Mouse (Mus musculus) inflammation-experienced regulatory T-cells, adult 6 months (primary cell): Measurements from ENCODE around the gene Gm20503. TPM values are rescaled to one million over a fixed set of nuclear protein-coding genes. Genes with fewer than 3 reads are reported as not detected.
A peak's percentile ranks its signal among the peaks of the same experiment; 100 is the strongest.

Experiments
- ATAC-seq: one replicate; pipeline ENCODE4 v1.8.0; 2017
- polyA plus RNA-seq, 3 experiments: library from polyadenylated mRNA; unstranded; fragments of 100-300 nt; shearing (Covaris generic); gene quantifications; one replicate each; pipeline ENCODE4 v1.2.1; 2017

Gene Gm20503
- polyA plus RNA-seq: not detected

DNA sequence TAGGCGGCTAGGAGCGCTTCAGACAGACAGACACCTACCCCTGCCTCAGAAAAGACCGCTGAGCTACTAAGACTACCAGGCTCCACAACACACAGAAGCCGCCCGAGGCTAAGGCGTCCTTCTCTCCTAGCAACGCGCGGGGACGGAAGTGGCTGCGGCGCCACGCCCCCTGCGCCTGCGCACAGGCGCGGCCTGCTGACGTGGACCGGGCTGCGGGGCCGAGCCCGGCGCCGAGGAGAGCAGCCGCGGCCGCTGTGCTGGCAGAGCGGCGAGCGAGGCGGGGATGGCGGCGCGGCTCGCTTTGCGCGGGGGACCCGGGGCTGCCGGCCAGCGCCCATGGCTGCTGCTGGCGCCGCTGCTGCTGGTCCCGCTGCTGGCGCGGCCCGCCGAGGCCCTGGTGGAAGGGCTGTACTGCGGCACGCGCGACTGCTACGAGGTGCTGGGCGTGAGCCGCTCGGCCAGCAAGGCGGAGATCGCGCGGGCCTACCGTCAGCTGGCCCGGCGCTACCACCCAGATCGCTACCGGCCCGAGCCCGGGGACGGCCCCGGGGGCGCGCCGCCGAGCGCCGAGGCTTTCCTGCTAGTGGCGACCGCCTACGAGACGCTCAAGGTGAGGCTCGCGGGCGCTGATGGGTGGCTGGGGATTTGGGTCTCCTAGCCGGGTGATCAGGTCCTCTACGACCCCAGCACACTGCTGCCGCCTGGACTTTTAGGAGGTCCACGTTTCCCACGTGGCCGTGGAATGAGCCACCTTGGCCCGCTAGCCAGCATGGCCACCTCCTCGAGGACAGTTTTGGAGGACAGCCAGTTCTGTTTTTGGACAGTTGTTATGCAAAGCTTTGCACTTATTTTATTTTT, at the start of gene Gm20503:
TSS of gene Gm20503 (plus strand) at position 263 of the 858 bp plus-strand sequence.
- ATAC-seq: peak; percentile 93

DNA sequence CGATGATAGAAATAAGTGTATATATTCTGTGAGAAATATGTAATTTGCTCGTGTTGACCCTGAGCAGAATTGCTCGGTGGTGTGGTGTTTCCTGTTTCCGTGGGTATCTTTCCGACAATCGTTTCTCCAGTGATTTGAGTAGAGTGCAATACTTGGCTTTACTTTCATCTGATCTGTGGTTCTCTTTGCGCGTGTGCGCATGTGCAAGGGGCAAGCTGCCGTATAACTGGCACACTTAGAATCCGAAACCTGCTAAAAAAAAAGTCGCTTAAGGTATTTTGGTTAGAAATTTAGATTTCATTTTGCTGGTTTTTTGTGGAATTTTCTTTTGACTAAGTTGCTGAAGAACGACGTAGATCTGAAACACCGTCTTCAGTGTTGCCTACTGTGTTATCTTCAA, 41.3 kb upstream of the Gm20503 start:
- ATAC-seq: no peak

- no peak for ATAC-seq
Measured at GRCm38 (mm10) chr4:58963271-58963670, 39.7 kb upstream of the Gm20503 start.

DNA sequence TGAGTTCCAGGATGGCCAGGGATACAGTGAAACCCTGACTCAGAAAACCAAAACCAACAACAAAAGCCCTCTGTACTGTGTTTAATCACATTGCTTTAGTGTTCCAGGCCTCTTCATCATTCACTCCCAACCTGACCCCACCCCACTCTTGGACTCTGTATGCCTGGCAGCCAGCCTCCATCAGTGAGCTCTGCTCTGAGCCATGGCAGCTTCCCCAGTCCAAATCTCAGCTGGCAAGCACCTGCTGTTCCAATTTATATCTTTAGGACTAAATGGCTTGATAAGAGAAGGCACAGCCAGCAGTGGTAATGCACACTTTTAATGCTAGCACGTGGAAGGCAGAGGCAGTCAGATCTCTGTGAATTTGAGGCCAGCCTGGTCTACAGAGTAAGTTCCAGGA, 37.9 kb upstream of the Gm20503 start:
- no peak for ATAC-seq

GRCm38 (mm10) chr4:58970678-58971077, 32.3 kb upstream of the Gm20503 start:
- no peak for ATAC-seq

GRCm38 (mm10) chr4:58975711-58976110, 27.3 kb upstream of the Gm20503 start:
- no peak for ATAC-seq

DNA sequence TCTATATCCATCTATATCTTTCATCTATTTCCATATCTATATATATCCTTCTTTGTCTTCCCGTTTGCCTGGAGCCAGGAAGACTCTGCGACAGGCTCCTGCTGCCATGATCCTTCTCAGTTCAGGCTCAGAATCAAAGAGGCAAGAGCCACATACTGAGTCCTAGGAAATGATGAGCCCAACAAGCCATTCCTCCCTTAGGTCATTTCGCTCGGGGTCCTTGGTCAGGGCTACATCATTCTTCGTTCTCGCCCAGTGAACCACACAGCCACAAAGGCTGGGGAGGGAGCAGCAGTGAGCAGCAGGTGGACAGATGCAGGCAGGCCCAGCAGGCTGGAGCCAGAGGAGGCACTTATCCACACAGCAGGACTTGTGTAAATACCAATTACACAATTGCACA, 21.6 kb upstream of the Gm20503 start:
- no peak for ATAC-seq

- ATAC-seq: no peak
Measured at GRCm38 (mm10) chr4:58982806-58983205, 20.2 kb upstream of the Gm20503 start.

DNA sequence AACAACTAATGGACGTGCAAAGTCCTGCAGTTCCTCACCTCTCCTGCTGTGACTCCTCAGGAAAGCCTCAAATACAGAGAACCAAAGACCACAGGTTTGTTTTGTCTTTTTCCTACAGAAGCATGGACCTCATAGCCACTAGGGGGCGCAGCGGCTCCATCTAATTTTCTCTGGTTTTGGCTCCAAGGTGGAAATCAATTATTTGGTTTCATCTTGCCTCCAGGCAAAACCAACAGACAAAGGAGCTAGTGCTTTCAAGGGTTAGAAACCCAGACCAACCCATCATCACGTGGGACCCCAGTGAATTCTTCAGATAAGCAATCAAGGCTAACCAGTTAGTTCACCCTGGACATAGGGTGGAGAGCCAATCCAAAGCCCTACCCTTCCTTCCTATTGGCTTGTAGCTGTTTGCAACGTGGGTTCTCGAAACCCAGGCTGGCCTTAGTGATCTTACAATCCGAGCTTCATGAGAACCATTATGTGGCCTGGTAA, 17.8 kb upstream of the Gm20503 start:
- ATAC-seq: peak; percentile 55

GRCm38 (mm10) chr4:58986540-58987190, 16.3 kb upstream of the Gm20503 start, which contains the start of gene Ptgr1:
TSS of gene Ptgr1 (minus strand) at chr4:58987119.
- peak; percentile 41 for ATAC-seq

DNA sequence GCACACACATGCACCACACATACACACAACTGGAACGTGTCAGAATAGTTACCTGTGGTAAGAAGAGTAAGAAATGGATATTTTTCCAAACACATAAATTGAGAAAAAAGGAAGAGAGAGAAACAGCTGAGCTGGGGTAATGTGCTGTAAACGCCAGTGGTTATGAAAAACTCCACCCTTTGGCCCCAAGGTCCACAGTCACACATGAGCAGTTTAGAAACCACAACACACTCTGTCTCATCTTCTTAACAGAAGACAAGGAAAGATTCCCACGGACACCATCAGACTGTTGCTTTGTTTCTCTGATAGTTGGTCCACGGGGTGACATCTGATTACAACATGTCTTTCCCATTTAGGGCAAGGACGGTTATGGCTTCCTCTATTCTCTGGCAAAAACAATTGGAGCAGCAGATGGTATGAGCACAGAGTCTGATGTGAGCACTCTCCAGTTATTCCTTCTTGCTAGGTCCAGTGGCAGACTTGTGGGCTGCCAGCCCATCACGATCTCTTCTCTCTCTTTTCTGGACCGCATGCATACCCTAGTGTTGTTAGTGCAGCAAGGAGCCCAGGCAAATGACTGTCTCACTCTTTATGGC, 13.6 kb upstream of the Gm20503 start:
- ATAC-seq: no peak

DNA sequence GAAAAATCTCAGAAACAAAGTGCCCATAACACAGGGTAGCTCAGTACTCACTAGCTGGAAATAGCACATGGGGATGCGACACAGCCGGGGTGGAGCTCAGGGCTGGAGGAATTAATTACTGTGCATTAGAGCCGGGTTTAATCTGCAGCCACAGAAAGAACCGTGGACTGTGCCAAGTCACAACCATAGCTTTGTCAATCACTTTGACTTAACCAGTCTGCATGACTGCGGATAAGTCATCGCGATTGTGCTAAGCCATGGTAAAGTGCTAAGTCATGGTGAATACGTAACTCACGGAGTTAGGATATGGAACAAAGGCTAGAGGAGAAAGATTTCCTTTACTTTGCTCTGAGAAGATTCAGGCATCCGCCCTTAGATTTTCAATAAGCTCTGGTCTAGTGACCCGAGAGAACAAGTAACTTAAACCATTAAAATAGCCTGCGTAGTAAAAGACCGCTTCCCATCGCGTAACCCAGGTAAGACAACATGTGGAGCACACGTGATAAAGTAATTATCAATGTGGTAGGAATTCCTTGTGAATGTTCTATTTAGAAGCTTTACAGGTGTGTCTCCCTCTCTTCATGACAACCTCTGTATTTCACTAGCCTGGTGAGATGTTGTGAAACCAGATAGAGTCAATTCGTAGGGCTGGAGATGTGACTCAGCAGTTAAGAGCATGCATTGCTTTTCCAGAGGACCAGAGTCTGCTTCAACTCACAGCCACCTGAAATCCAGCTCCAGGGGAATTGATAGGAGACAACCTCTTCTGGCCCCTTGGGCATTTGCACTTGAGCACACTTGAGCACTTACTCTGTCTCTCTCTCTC, 12.2 kb upstream of the Gm20503 start:
- ATAC-seq: no peak

DNA sequence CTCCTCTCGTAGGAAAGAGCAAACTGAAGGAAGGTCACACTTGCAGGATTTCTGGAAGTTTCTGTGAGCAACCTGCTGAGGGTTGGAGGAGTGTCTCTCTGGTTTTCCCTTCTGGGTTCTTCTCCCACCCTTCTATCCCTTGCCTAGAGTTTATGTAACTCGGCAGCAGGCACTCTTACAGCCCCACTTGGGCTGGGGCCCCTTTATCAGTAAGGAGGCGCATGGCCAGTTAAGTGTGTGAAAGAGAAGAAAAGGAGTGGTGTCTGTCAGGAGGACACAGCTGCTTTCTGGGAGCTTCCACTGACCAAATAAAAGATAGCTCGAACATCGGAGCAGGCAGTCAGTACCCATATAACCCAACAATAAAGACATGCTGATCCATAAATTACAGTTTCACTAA, 10.8 kb upstream of the Gm20503 start:
- ATAC-seq: no peak

DNA sequence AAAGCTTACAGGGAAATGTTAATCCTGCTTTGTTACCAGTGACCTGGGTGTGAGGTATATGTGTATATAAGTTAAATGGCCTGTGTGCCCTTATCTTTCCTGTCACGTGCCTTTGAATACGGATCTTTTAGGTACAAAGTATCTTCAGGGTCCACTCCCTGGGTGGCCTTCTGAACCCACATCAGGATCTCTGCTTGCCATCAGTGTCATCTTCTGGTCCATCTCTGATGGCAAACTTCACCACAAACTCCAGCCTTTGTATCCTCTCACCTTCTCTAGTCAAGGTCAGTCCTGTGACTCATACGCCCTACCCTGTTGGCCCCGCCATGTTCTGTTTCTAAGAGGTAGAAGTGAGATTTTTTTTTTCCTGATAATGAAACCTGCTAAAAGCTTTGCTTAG, 8.2 kb upstream of the Gm20503 start, which contains the start of gene Dnajc25:
TSS of gene Dnajc25 (plus strand) at position 301 of the 400 bp plus-strand sequence.
- ATAC-seq: no peak

DNA sequence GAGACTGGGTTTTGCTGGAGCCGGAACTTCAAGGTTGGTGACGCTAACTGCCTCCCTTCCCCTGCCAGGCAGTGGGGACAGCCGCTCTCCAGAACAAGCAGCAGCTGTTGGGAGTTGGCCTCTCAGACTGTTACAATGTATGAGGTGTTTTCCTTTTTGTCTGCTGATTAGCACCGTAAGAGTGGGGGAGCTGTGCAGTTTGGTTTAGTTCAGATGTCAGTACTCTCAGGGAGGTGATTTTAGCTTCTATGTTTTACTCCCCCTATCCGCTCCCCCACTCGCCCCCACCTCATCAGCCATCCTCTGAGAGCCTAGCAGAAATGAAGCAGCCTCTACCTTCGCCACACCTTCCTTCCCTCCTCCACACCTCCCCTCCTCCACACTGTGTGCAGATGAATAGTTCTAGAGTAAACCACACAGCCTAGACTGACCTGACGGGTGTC, 7.7 kb upstream of the Gm20503 start:
- ATAC-seq: no peak

- no peak for ATAC-seq
Measured at GRCm38 (mm10) chr4:58997081-58997480, 5.9 kb upstream of the Gm20503 start.

DNA sequence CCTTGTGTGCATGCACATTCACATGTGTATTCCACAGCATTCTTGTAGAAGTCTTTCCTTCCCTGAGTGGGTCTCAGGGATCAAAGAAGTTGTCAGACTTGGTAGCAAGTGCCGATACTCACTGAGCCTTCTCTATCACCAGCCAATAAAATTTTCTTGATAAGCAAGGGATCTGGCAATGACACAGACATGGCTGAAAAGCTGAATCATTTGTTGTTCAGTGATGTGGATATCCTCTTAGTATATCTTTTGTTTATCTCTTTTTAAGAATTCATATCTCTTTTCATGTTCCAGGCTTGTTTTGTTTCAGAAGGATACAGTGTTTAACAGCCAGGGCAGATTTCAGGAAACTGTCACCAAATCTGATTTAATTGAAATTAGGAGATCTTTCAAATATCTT, 4.3 kb upstream of the Gm20503 start:
- no peak for ATAC-seq

DNA sequence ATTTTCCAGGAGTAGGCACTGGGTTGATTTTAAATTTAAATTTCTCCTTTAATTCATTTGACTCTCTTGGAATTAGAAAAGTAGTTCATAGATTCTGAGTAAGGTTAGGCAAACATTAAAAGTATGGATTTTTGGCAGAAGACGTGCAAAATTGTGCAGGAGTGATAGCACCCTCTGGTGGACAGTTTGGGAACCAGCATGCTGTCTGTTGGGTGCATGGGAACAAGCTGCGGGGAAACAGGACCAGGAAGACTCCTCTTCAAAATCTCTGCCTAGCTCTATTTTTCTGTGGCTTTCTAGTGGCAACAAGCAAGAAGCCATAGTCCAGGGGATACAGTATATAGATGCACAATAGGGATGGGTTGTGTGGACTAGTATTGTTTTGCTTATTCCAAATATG, 3.3 kb upstream of the Gm20503 start:
- ATAC-seq: peak; percentile 37

GRCm38 (mm10) chr4:59000614-59001013, 2.4 kb upstream of the Gm20503 start:
- ATAC-seq: peak; percentile 11

- no peak for ATAC-seq
Measured at GRCm38 (mm10) chr4:59003806-59004200, 793 bp downstream of the Gm20503 start.

GRCm38 (mm10) chr4:59006211-59006610, 3.2 kb downstream of the Gm20503 start:
- ATAC-seq: no peak

- no peak for ATAC-seq
Measured at GRCm38 (mm10) chr4:59007016-59007415, 4.0 kb downstream of the Gm20503 start.
